ENCODE assay signal across 8 mouse cellular contexts in genomic region chr2:104817555-104818330, GRCm38 (mm10). TPM values are rescaled to one million over a fixed set of nuclear protein-coding genes. Genes with fewer than 3 reads are reported as not detected.
A peak's percentile ranks its signal among the peaks of the same experiment; 100 is the strongest.
DNase-seq lines count a peak whose midpoint lies in the region; ATAC-seq and TF ChIP-seq lines count a peak whose summit lies in the region.

No protein-coding gene starts in this region.

- peak overlapping the region; percentile 99 for H3K9ac ChIP-seq in embryonic facial prominence, embryonic 11.5 days (replicated peaks; ENCODE audit: low read length)
- H3K9ac ChIP-seq in intestine, embryonic 14.5 days (ENCODE audit: low read length): peak overlapping the region; percentile 96

- peak overlapping the region; percentile 61 for H3K4me3 ChIP-seq in cerebellum, adult 2 months (replicated peaks; ENCODE audit: insufficient read depth, low read depth, low read length)
- H3K4me3 ChIP-seq in embryonic facial prominence, embryonic 11.5 days (ENCODE audit: low read depth, low read length): peak overlapping the region; percentile 98
- peak overlapping the region; percentile 93 for H3K4me3 ChIP-seq in intestine, embryonic 14.5 days (ENCODE audit: low read depth, low read length)

- TF ChIP-seq CTCF in cerebellum, adult 2 months (IDR thresholded peaks at IDR 0.05; ENCODE audit: borderline replicate concordance, insufficient read depth, low read depth, low read length): no peak

- intact Hi-C loops in left cerebral cortex, postnatal 14 days (cut with DNase I): no loop called here

- no peak for DNase-seq in cerebellum, adult 2 months
- no peak for DNase-seq in cerebellum, postnatal 25 days
- DNase-seq in 416B (ENCODE audit: low read depth): peak; percentile 66
- peak; percentile 19 for DNase-seq in embryonic facial prominence, embryonic 11.5 days (ENCODE audit: low spot score)
- DNase-seq in intestine, embryonic 14.5 days (ENCODE audit: low spot score): no peak
- DNase-seq in naive thymus-derived CD4-positive, alpha-beta T cell, adult 2 months (ENCODE audit: low read depth): peak; percentile 36
- no peak for DNase-seq in left cerebral cortex, postnatal 14 days (ENCODE audit: low spot score in 2 of 2)

- peaks cover 5% of the 10 kb centered on the region; the same call in 1 of the 2 replicates for H3K4me1 ChIP-seq in cerebellum, adult 2 months (ENCODE audit: control insufficient read depth, insufficient read depth, low read length)
- H3K4me1 ChIP-seq in embryonic facial prominence, embryonic 11.5 days (ENCODE audit: control insufficient read depth, insufficient read depth, low read length): no peaks in the 10 kb centered on the region
- H3K4me1 ChIP-seq in intestine, embryonic 14.5 days (replicated peaks; ENCODE audit: control insufficient read depth, insufficient read depth, low read length): peaks cover 10% of the 10 kb centered on the region

- ATAC-seq in embryonic facial prominence, embryonic 11.5 days (replicated peaks; ENCODE audit: insufficient number of reproducible peaks, low FRiP score, low TSS enrichment, low read depth): no peak
- 0 out of 2 replicates have a peak, but pooled peaks have one; percentile 2 for ATAC-seq in intestine, embryonic 14.5 days (replicated peaks; ENCODE audit: low FRiP score, low TSS enrichment, low read depth)
- no peak for ATAC-seq in frontal cortex, adult (ENCODE audit: low TSS enrichment)

- H3K4me2 ChIP-seq in embryonic facial prominence, embryonic 11.5 days (ENCODE audit: low read depth, low read length): peak overlapping the region; percentile 84
- peak overlapping the region; percentile 96 for H3K4me2 ChIP-seq in intestine, embryonic 14.5 days (ENCODE audit: low read length)

- WGBS in cerebellum, adult 2 months: 1% methylated on average over 15 of the region's 15 CpGs
- WGBS in embryonic facial prominence, embryonic 11.5 days: 3% methylated on average over 15 of the region's 15 CpGs
- 2% methylated on average over 15 of the region's 15 CpGs for WGBS in intestine, embryonic 14.5 days

- H3K9me3 ChIP-seq in embryonic facial prominence, embryonic 11.5 days (replicated peaks; ENCODE audit: control insufficient read depth, low read length): no peaks in the 10 kb centered on the region
- H3K9me3 ChIP-seq in intestine, embryonic 14.5 days (ENCODE audit: control insufficient read depth, low read length): no peaks in the 10 kb centered on the region

- H3K27me3 ChIP-seq in cerebellum, adult 2 months (ENCODE audit: control insufficient read depth, insufficient read depth, low read length): no peaks in the 10 kb centered on the region
- H3K27me3 ChIP-seq in embryonic facial prominence, embryonic 11.5 days (ENCODE audit: control insufficient read depth, insufficient read depth, low read length): no peaks in the 10 kb centered on the region
- H3K27me3 ChIP-seq in intestine, embryonic 14.5 days (replicated peaks; ENCODE audit: control insufficient read depth, insufficient read depth, low read length): no peaks in the 10 kb centered on the region

- TF ChIP-seq POLR2A in cerebellum, adult 2 months (IDR thresholded peaks at IDR 0.05; ENCODE audit: borderline replicate concordance, insufficient read depth, low read length): no peak

- H3K27ac ChIP-seq in cerebellum, adult 2 months (ENCODE audit: insufficient read depth, low read length): no peak overlapping the region; the same call in 1 of the 2 replicates
- peak overlapping the region; percentile 99 for H3K27ac ChIP-seq in embryonic facial prominence, embryonic 11.5 days (replicated peaks; ENCODE audit: low read depth, low read length)
- H3K27ac ChIP-seq in intestine, embryonic 14.5 days (ENCODE audit: low read depth): peak overlapping the region; percentile 96

- H3K36me3 ChIP-seq in embryonic facial prominence, embryonic 11.5 days (replicated peaks; ENCODE audit: control insufficient read depth, insufficient read depth, low read depth, low read length): no peaks in the 10 kb centered on the region
- no peaks in the 10 kb centered on the region for H3K36me3 ChIP-seq in intestine, embryonic 14.5 days (ENCODE audit: control insufficient read depth, insufficient read depth, low read length)

RNA-seq across cellular contexts. Expression of gene Qser1, which starts 1.2 kb away (rescaled TPM):
- 7.9 and 8.3 TPM in 2 replicates for polyA plus RNA-seq in cerebellum, adult 2 months (2012; rRNA removed)
- 17.1 and 18.8 TPM in 2 replicates for polyA plus RNA-seq in embryonic facial prominence, embryonic 11.5 days (2014; fragmentation: Nextera tagmentation; extraction: Ambion mirVana)
- 15.8 and 16.5 TPM in 2 replicates for polyA plus RNA-seq in intestine, embryonic 14.5 days (2014; fragmentation: Nextera tagmentation; extraction: Ambion mirVana)
- 1 to 10 TPM; 8.8 to 9.4 TPM for total RNA-seq in left cerebral cortex, postnatal 14 days (2021)

RNA-seq across cellular contexts. Expression of gene Prrg4, which starts 31.9 kb away (rescaled TPM):
- polyA plus RNA-seq in cerebellum, adult 2 months (2012; rRNA removed): 0.16 and 0.51 TPM in 2 replicates
- polyA plus RNA-seq in embryonic facial prominence, embryonic 11.5 days (2014; fragmentation: Nextera tagmentation; extraction: Ambion mirVana): 1.5 TPM in 2 replicates
- polyA plus RNA-seq in intestine, embryonic 14.5 days (2014; fragmentation: Nextera tagmentation; extraction: Ambion mirVana): 1.3 and 2.7 TPM in 2 replicates
- total RNA-seq in left cerebral cortex, postnatal 14 days (2021): under 1 TPM; 0.49 to 0.51 TPM

RNA-seq across cellular contexts. Expression of gene Ccdc73, which starts 49.9 kb away (rescaled TPM):
- polyA plus RNA-seq in cerebellum, adult 2 months (2012; rRNA removed): 5.5 TPM in 2 replicates
- polyA plus RNA-seq in embryonic facial prominence, embryonic 11.5 days (2014; fragmentation: Nextera tagmentation; extraction: Ambion mirVana): 6.7 and 7.4 TPM in 2 replicates
- 7.2 and 10.2 TPM in 2 replicates for polyA plus RNA-seq in intestine, embryonic 14.5 days (2014; fragmentation: Nextera tagmentation; extraction: Ambion mirVana)
- total RNA-seq in left cerebral cortex, postnatal 14 days (2021): not detected

Comparison
In these comparisons a context has a peak if more than half of its experiments do, and no peak if none do; other contexts are left out.
1. DNase-seq: peak in 416B (single experiment), embryonic facial prominence, embryonic 11.5 days (single experiment) and naive thymus-derived CD4-positive, alpha-beta T cell, adult 2 months (single experiment); none in cerebellum, adult 2 months (0 of 2), cerebellum, postnatal 25 days (0 of 2), intestine, embryonic 14.5 days (single experiment) and left cerebral cortex, postnatal 14 days (0 of 2).
2. Peak in every context shown above with its lines, with median percentiles within 50 percentile points of each other: H3K4me3 ChIP-seq.